Mouse (Mus musculus): ENCODE results near the gene Fgfr2.

DNA sequence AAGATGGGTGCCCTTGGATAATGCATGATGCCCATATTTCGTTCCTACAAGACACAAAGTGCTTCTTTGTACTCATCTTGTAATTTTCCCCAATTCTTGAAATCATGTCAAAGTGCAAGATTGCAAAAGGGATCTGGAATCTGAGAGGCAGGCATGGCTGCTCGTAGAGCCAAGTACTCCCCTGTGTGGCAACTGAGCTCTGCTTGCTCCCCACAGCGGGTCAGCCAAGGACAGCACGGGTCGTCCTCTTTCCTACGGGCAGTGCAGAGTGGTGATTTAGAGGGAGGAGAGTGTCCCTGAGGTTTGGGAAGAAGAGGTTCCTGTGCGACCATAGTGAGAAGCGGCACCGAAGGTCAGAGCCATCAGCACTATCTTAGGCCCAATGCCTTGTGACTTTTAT lies 2748.8 kb downstream of the Fgfr2 start:
- TF ChIP-seq ZNF384 (IDR thresholded peaks at IDR 0.05; ENCODE audit: low read depth, low read length) (no peak), ZC3H11A (IDR thresholded peaks at IDR 0.05; ENCODE audit: borderline replicate concordance, low read depth, low read length) (no peak), MAFK (IDR thresholded peaks at IDR 0.05; ENCODE audit: insufficient read depth, low read depth, low read length) (no peak), HCFC1 (IDR thresholded peaks at IDR 0.05; ENCODE audit: borderline replicate concordance, insufficient read depth, low read length) (no peak)
